Mouse (Mus musculus) liver, adult (tissue): ENCODE data around the gene Parp2.

ENCODE experiments used
- GATA4 ChIP-seq: IDR thresholded peaks from 2 replicates; pipeline ENCODE4 v1.6.1; 2014; ENCODE audit warnings: mild to moderate bottlenecking, low read length; ENCODE audit not compliant: insufficient replicate concordance

Gene Parp2

DNA sequence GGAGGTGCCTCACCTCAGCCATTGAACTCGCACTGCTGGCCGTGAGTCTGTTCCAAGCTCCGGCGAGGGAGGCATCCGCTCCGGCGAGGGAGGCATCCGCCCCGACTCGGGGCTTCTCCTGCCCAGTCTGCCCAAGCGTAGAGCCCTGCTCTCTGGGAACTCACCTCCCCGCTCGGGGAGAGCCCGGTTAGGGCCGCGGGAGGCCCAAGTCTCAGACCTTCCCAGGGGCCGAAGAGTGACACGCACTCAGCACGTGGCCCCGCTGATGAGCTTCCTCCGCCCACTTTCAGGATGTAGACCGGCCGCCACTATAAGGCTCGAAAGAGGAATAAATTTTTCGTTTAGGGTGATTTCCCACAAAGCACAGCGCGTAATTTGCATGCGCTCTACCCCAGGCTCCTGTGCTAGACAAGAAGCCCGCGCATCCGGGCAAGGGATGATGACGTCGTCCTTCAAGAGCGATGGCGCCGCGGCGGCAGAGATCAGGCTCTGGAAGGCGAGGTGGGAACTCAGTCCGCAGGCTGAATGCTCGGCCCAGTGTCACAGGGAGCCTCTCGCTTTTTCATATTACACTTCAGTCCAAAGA lies at the start of gene Parp2, which contains the start of gene Ccnb1ip1:
Gene Parp2 (plus strand): TSS at position 355 of the 586 bp plus-strand sequence.
Gene Ccnb1ip1 (minus strand): TSS at position 246 of the 586 bp plus-strand sequence.
- no peak; the same call in 1 of the 2 replicates for TF ChIP-seq GATA4

DNA sequence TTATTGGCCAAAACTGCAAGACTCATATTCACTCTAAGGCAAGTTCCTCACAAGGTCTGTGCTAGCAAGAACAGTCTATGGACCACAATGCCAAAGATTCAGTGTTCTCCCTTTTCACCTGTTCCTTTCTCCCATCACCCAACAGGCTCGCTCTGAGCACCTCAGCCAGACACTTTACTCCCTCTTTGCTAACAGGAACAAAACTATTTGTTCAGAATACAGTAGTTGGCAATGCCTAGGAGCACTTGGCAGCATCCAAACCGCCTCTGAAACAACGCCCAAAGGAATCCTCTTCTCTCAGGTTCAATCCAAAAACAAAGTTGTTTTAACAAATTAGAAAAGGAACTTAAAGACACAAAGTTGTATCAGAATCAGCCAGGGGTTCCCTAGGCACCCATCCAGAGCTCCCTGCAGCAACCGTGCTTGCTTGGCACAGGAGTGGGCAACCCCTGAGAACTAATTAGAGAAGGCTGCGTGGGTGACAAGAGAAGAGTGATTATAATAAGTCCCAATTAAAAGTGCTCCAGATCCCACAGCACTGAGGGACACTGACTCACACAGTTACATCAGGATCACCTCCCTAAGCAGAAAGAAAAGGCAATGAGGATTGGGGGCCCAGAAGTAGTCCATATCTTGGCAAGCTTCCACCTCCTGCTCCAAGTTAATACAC lies 49.1 kb upstream of the Parp2 start:
- no peak for TF ChIP-seq GATA4

DNA sequence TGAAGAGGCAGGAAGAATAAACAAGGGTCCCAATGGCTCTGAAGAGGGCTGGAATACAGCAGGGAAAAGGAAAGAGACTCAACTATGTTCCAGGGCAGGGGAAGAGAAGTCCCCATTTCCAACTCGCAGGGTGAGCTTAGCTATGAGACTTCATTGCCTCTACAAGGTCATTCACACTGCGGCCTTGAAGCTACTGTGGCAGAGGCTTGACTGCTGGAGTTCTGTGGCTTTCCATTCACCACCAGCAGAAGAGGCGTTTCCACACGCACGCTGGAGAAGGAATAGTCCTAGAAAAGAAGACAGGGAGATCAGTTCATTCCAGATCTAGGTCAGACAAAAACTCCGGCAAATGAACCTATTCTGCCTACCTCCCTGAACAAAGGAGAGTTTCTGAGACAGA lies 41.9 kb upstream of the Parp2 start:
- TF ChIP-seq GATA4, result no peak

DNA sequence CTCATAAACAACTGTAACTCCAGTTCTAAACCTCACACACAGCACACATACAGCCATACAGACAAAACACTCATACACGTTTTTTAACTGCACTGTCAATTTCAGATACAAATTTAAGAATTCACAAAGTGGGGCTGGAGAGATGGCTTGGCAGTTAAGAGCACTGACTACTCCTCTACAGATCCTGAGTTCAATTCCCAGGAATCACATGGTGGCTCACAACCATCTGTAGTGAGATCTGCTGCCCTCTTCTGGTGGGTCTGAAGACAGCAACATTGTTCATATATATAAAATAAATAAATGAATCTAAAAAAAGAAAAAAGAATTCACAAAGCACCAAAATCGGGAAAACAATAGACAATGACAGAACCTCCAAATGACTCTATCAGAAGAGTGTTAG lies 36.3 kb upstream of the Parp2 start:
- TF ChIP-seq GATA4, result no peak

DNA sequence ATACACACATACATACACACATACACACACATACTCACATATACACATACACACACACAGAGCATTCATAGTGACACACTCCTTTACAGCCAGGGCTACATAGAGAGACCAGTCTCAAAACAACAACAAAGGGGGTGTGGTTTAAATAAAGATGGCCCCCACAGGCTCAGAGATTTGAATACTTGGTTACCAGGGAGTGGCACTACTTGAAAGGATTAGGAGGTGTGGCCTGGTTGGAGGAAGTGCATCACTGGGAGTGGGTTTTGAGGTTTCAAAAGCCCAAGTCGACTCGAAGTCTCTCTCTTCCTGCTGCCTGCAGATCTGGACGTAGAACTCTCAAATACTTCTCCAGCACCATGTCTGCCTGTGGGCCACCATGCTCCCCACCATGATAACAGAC lies 25.5 kb upstream of the Parp2 start:
- TF ChIP-seq GATA4, result no peak

DNA sequence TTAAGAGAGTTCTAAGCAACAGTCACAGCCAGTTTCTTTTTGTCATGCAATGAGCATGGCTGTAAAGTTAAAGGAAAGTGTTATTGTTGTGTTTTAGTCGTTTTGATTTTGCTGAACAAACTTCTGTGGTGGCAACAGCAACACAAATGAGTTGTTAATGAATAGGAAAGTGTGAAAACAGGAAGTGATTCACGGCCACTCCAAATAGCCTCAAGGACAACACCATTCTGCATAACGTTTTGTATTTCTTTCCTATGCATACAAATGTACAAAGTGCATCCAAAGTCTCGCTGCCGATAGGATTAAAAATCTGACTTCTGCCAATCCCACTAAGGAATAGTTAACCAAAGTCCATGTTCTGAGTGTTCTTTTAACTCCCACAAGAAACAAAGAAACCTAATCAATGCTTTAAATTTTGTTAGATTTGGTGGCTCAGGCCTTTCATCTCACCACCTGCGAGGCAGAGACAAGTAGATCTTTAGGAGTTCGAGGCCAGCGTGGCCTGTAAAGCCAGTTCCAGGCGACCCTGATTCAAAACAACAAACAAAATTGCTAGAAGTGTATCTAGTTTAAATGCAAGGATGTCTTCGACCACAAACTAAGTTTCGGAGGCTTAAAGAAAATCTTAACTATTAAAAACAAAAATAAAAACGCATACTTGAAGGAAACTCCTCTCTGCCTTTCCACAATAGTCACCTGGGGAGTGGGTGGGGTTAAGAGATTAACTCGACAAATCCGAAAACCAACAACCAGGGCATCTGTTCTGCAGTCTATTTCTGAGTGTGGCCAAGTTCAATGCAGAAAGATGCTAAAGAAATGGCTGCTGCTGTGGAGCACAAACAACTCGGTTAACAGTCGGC lies 23.0 kb upstream of the Parp2 start:
- TF ChIP-seq GATA4, result no peak

DNA sequence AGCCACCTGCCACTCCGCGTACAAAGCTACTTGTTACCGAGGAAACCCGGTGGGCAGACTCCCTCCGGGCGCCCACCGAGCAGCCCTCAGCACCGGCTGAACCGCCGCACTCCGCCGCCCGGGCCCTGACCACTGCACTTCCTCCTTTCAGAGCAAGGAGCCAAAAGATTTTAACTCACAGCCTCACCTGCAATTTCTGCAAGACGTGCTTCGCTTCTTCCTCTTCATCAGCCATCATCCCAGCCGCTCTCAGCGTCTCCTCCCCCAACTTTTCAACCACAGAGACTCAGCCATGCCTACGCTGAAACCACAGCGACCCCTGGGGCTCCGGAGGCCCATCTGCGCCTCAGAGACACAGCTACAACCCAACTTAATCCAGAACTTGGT lies 22.4 kb upstream of the Parp2 start, which contains the start of gene Ttc5:
Gene Ttc5 (minus strand): TSS at position 269 of the 387 bp plus-strand sequence.
- TF ChIP-seq GATA4, result no peak

DNA sequence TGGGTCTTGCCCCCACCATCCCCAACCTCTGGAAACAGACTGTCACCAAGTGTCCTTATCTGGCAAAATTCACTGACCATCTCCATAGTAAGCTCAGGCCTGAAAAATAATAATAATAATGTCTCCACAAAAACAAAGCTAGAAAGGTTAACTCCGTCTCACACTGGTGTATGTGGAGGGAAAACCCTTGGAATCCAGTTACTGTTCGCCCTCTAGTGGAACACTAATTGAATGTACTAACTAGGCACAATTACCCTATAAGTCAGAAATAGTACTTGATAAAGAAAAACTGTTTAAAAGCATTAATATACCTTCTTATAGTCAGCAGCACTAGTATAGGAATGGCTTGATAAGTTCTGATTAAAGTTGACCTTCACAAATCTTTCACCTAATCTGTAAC lies 19.5 kb upstream of the Parp2 start:
- no peak for TF ChIP-seq GATA4

DNA sequence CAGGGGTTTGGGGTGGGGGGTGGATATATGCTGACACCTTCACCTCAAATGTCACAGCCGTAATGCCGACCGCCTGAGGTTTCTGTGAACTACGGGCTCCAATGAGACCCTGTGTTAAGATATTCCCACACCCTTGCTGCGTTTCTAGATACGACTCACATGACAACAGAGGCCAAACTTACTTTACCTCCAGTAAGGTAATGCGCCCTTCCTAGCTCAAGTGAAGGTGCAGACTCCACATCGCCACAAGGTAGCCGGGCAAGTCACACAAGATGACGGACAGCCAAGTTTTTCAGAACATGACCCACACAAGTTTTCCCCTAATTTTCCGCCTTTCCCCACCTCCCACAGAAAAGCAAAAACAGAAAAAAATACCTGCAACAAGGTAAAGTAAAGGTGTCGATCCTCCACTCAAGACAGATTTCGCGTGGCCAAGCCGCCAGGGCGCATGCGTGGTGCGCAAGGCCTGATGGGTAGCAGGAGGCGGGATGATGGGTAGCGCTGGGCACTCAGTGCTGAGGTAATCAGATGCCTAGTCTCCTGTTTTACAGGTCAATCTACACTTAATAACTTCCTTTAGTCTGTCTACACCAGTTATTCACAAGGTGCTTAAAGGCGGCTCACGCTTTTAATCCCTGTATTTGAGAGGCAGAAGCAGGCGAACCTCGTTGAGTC lies 12.2 kb upstream of the Parp2 start:
- TF ChIP-seq GATA4, result no peak

DNA sequence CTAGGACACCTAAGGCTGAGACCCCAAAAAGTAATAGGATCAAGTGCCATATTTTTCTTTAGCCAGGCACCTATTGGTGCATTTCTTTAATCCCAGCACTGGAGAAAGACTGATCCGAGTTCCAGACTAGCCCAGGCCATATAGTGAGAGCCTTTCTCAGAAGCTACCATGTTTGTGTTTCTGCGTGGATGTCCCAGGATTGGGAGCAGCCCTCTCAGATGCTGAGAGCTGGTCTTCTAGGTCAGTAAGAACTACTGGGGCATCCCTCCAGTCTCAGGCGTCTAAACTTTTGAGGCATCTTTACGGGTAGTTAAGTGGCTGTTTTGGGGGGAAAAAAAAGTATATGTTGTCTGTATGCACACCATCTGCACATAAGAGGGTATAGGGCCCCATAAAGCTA lies 11.7 kb upstream of the Parp2 start:
- no peak for TF ChIP-seq GATA4

DNA sequence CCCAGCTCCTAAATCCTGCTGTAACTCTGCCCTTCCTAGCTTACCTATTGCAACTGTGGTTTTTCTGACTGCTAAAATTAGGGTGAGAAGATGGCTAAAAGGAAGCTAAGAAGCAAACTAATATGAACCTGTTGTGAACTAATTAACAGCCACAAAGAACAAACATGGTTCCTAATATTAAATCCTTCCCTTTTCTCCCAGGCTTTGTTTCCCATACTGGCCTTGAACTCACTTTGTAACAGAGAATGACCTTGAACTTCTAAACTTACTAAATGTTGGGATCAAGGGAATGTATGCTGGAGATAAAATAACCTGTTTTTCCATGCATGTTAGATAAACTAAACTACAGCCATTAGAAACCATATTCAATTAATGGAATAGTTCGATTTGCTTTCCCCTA lies 11.2 kb upstream of the Parp2 start:
- TF ChIP-seq GATA4, result no peak

DNA sequence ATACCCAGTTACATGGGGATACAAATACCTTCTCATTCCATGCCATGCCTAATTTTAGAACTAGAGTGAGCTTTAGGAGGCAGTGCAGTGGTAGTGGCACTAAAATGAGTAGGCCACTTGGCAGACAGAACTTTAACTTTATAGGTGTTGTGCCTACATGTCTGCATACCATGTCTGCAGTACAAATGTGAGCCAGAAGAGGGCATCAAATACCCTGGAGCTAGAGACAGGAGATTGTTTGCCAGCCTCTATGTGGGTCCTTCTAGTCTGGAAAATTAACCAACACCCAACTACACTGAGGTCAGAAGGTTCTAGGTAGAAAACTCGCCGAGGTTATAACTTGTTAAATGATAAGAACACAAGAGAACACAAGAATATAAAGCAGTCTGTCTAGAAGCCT lies 9.1 kb upstream of the Parp2 start:
- TF ChIP-seq GATA4, result no peak

DNA sequence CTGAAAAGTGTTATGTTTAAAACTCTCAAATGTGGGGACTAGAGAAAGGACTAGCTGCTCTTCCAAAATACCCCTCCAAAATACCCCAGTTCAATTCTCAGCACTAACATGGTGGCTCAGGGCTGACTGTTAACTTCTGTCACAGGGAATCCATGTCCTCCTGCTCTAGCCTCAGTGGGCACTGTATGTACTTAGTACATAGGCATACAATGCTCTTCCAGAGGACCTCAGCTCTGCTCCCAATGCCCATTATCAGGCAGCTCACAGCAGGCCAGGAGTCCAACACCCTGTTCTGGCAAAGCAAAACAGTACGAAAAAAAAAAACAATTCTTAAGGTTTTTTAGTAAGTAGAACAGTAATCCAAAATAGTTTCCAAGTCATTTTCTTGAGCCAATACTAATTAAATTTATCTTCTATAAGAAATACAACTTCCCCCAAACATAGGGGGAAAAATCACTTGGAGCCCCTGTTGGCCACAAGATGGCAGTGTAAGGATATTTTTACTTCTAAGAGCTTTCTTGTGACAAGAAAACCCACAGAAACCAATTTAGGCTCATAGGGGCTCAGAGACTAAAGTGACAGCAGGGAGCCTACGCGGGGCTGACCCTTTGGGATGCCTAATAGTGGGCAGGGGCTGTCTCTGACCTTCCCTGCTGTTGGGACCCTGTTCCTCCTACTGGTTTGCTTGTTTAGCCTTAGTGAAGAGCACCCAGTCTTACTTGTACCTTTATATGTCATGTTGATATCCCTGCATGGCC lies 8.0 kb upstream of the Parp2 start:
- no peak for TF ChIP-seq GATA4

DNA sequence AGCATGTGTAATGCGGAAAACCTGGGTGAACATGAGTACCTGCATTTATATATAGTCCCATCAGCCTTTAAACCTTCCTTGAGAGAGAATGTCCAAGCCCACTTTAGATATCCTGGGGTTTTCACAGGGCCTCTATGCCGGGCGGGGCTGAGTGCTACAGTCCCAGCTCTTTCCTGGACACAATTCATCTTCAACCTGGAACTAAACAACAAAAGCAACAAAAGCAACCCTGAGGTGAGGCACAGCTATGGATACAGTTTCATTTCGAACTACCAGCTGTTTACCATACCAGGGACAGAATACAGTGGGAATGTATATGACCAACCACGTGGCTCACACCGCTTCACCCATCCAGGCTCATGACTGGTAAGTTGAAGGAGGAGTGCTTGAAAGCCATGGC lies 5.2 kb upstream of the Parp2 start:
- no peak for TF ChIP-seq GATA4
